In genomic region chr6:17675019-17675756, GRCm38 (mm10) we compare ENCODE assay signal across 8 mouse cellular contexts. TPM values are rescaled to one million over a fixed set of nuclear protein-coding genes. Genes with fewer than 3 reads are reported as not detected.
DNase-seq lines count a peak whose midpoint lies in the region; ATAC-seq and TF ChIP-seq lines count a peak whose summit lies in the region.

No protein-coding gene starts in this region.

- no peaks in the 10 kb centered on the region for H3K79me2 ChIP-seq in MEL (ENCODE audit: control insufficient read depth, insufficient read depth, low read length, poor library complexity)

- H3K4me1 ChIP-seq in MEL (ENCODE audit: control insufficient read depth in 1 of 2, insufficient read depth in 2 of 2, low read length in 2 of 2), result peaks cover 0 to 7% of the 10 kb centered on the region in 2 experiments; a peak in 3 of 4 replicates
- H3K4me1 ChIP-seq in liver, embryonic 15.5 days (replicated peaks), result peaks cover 10% of the 10 kb centered on the region
- no peaks in the 10 kb centered on the region for H3K4me1 ChIP-seq in neural tube, embryonic 11.5 days (ENCODE audit: control insufficient read depth, insufficient read depth, low read length)
- no peaks in the 10 kb centered on the region for H3K4me1 ChIP-seq in thymus, adult 2 months (replicated peaks; ENCODE audit: control insufficient read depth, insufficient read depth, low read length)

- DNase-seq in 416B (ENCODE audit: low read depth) (peak; percentile 89), MEL (ENCODE audit: low read depth, low spot score) (peak; percentile 93)
- DNase-seq in cerebellum, adult 9-10 months, result peak; percentile 65
- DNase-seq in frontal cortex, postnatal 36 days (ENCODE audit: low spot score in 2 of 2), result peak; percentile 35 to 41
- peak; percentile 88 for DNase-seq in induced T-regulatory cell, adult 2 months (ENCODE audit: low read depth)
- DNase-seq in neural tube, embryonic 11.5 days (ENCODE audit: low spot score), result peak; percentile 73
- peak; percentile 64 for DNase-seq in thymus, adult 2 months

- ATAC-seq in liver, embryonic 15.5 days (ENCODE audit: insufficient read depth), result peak; percentile 58; the same call in 1 of the 2 replicates
- ATAC-seq in neural tube, embryonic 11.5 days (ENCODE audit: insufficient read depth, low FRiP score, low TSS enrichment), result peak; percentile 39

- no peak overlapping the region for H3K4me2 ChIP-seq in liver, embryonic 15.5 days
- H3K4me2 ChIP-seq in neural tube, embryonic 11.5 days (ENCODE audit: low read depth), result no peak overlapping the region

- no peaks in the 10 kb centered on the region for H3K9me3 ChIP-seq in MEL (replicated peaks; ENCODE audit: insufficient read depth, low read length)
- no peaks in the 10 kb centered on the region for H3K9me3 ChIP-seq in liver, embryonic 15.5 days (replicated peaks)
- no peaks in the 10 kb centered on the region for H3K9me3 ChIP-seq in neural tube, embryonic 11.5 days (ENCODE audit: control insufficient read depth, low read length)

- TF ChIP-seq EP300 in MEL (IDR thresholded peaks at IDR 0.05; ENCODE audit: low read depth in 1 of 2, low read length in 2 of 2), result no peak

- H3K27me3 ChIP-seq in MEL (ENCODE audit: control insufficient read depth in 1 of 2, insufficient read depth in 2 of 2, low read length in 2 of 2), result no peaks in the 10 kb centered on the region
- H3K27me3 ChIP-seq in liver, embryonic 15.5 days, result no peaks in the 10 kb centered on the region
- H3K27me3 ChIP-seq in neural tube, embryonic 11.5 days (ENCODE audit: control insufficient read depth, insufficient read depth, low read length), result no peaks in the 10 kb centered on the region
- H3K27me3 ChIP-seq in thymus, adult 2 months (ENCODE audit: control insufficient read depth, insufficient read depth, low read length), result no peaks in the 10 kb centered on the region

- no peak for TF ChIP-seq POLR2A in MEL (IDR thresholded peaks at IDR 0.05; ENCODE audit: control insufficient read depth in 1 of 2, insufficient read depth in 1 of 2, low read depth in 1 of 2, low read length in 2 of 2, poor library complexity in 1 of 2)
- no peak for TF ChIP-seq POLR2A in thymus, adult 2 months (IDR thresholded peaks at IDR 0.05; ENCODE audit: control insufficient read depth, extremely low read depth, insufficient read depth, low read length, poor library complexity)

- H3K4me3 ChIP-seq in MEL (ENCODE audit: control insufficient read depth in 1 of 2, insufficient read depth in 1 of 2, low read depth in 2 of 2, low read length in 2 of 2), result no peak overlapping the region
- no peak overlapping the region for H3K4me3 ChIP-seq in liver, embryonic 15.5 days (replicated peaks)
- no peak overlapping the region for H3K4me3 ChIP-seq in neural tube, embryonic 11.5 days (ENCODE audit: low read depth, low read length)
- no peak overlapping the region for H3K4me3 ChIP-seq in thymus, adult 2 months (ENCODE audit: control insufficient read depth, insufficient read depth, low read length)

- TF ChIP-seq RAD21 in MEL (IDR thresholded peaks at IDR 0.05; ENCODE audit: low read depth, low read length), result peak; percentile 98

- TF ChIP-seq CTCF in MEL (IDR thresholded peaks at IDR 0.05 in 2 of 3, conservative IDR thresholded peaks at IDR 0.05 in 1 of 3; ENCODE audit: control insufficient read depth in 1 of 3, insufficient read depth in 1 of 3, low read depth in 2 of 3, low read length in 3 of 3, poor library complexity in 1 of 3, severe bottlenecking in 1 of 3), result peak; percentile 79 to 98 (median 83)
- TF ChIP-seq CTCF in thymus, adult 2 months (IDR thresholded peaks at IDR 0.05; ENCODE audit: borderline replicate concordance, control insufficient read depth, extremely low read depth, insufficient read depth, low read length, poor library complexity), result no peak

- no peak overlapping the region for H3K27ac ChIP-seq in MEL (ENCODE audit: control insufficient read depth, low read depth, low read length)
- no peak overlapping the region for H3K27ac ChIP-seq in liver, embryonic 15.5 days (replicated peaks)
- no peak overlapping the region for H3K27ac ChIP-seq in neural tube, embryonic 11.5 days (ENCODE audit: low read depth, low read length)
- H3K27ac ChIP-seq in thymus, adult 2 months (ENCODE audit: control insufficient read depth, insufficient read depth, low read length), result no peak overlapping the region

- H3K36me3 ChIP-seq in MEL (ENCODE audit: control insufficient read depth in 1 of 2, insufficient read depth in 2 of 2, low read length in 2 of 2), result peaks cover 0 to 3% of the 10 kb centered on the region in 2 experiments; a peak in 2 of 4 replicates
- no peaks in the 10 kb centered on the region for H3K36me3 ChIP-seq in liver, embryonic 15.5 days (replicated peaks)
- no peaks in the 10 kb centered on the region for H3K36me3 ChIP-seq in neural tube, embryonic 11.5 days (ENCODE audit: control insufficient read depth, insufficient read depth, low read length)
- H3K36me3 ChIP-seq in thymus, adult 2 months (ENCODE audit: control insufficient read depth, insufficient read depth, low read length), result no peaks in the 10 kb centered on the region; the same call in 1 of the 2 replicates

- 20% methylated on average over 12 of the region's 12 CpGs for WGBS in liver, embryonic 15.5 days (ENCODE audit: insufficient replicate concordance)
- WGBS in neural tube, embryonic 11.5 days, result 26% methylated on average over 11 of the region's 12 CpGs
- 32% methylated on average over 12 of the region's 12 CpGs for WGBS in thymus, adult 2 months

- no peak overlapping the region for H3K9ac ChIP-seq in MEL (ENCODE audit: control insufficient read depth, low read depth, low read length, poor library complexity, severe bottlenecking)
- H3K9ac ChIP-seq in liver, embryonic 15.5 days, result no peak overlapping the region
- no peak overlapping the region for H3K9ac ChIP-seq in neural tube, embryonic 11.5 days (ENCODE audit: low read length)

TF ChIP-seq in MEL, 35 proteins besides CTCF, POLR2A, EP300 and RAD21 (continues in another document):
- TF ChIP-seq USF2 (IDR thresholded peaks at IDR 0.05; ENCODE audit: borderline replicate concordance in 1 of 2, insufficient read depth in 1 of 2, low read depth in 1 of 2, low read length in 2 of 2) (no peak), NELFE (IDR thresholded peaks at IDR 0.05; ENCODE audit: low read depth, low read length) (no peak), GATA1 (IDR thresholded peaks at IDR 0.05; ENCODE audit: low read depth, low read length) (peak; percentile 44; the same call in 1 of the 2 replicates), HCFC1 (IDR thresholded peaks at IDR 0.05; ENCODE audit: low read depth, low read length) (no peak), SIN3A (IDR thresholded peaks at IDR 0.05; ENCODE audit: low read length) (peak; percentile 39; the same call in 1 of the 2 replicates), MAX (IDR thresholded peaks at IDR 0.05; ENCODE audit: low read length) (no peak), ZMIZ1 (IDR thresholded peaks at IDR 0.05; ENCODE audit: low read depth, low read length) (no peak), POLR2AphosphoS5 (IDR thresholded peaks at IDR 0.05; ENCODE audit: borderline replicate concordance, low read depth, low read length) (no peak), MYB (IDR thresholded peaks at IDR 0.05; ENCODE audit: low read depth, low read length) (no peak), KAT2A (conservative IDR thresholded peaks at IDR 0.05; ENCODE audit: low read depth, low read length) (no peak), MAFK (IDR thresholded peaks at IDR 0.05; ENCODE audit: borderline replicate concordance, low read depth, low read length) (no peak), ZKSCAN1 (IDR thresholded peaks at IDR 0.05; ENCODE audit: low read depth, low read length) (no peak), USF1 (IDR thresholded peaks at IDR 0.05; ENCODE audit: low read depth, low read length) (no peak), NRF1 (IDR thresholded peaks at IDR 0.05; ENCODE audit: insufficient read depth, low read depth, low read length, poor library complexity, severe bottlenecking) (peak; percentile 58), RCOR1 (IDR thresholded peaks at IDR 0.05; ENCODE audit: low read depth, low read length) (no peak), BHLHE40 (IDR thresholded peaks at IDR 0.05; ENCODE audit: borderline replicate concordance, low read depth, low read length) (no peak), TAL1 (IDR thresholded peaks at IDR 0.05; ENCODE audit: low read length) (no peak), MEF2A (IDR thresholded peaks at IDR 0.05; ENCODE audit: extremely low read depth, insufficient replicate concordance, low read depth, low read length, poor library complexity, severe bottlenecking) (no peak), ZNF384 (IDR thresholded peaks at IDR 0.05; ENCODE audit: low read depth, low read length) (no peak), ETS1 (IDR thresholded peaks at IDR 0.05; ENCODE audit: low read depth, low read length) (no peak), ELF1 (IDR thresholded peaks at IDR 0.05; ENCODE audit: low read depth, low read length) (peak; percentile 25; the same call in 1 of the 2 replicates), TBP (IDR thresholded peaks at IDR 0.05; ENCODE audit: low read depth, low read length) (no peak), UBTF (IDR thresholded peaks at IDR 0.05; ENCODE audit: borderline replicate concordance, insufficient read depth, low read depth, low read length) (no peak), CHD2 (IDR thresholded peaks at IDR 0.05; ENCODE audit: low read length) (no peak), E2F4 (IDR thresholded peaks at IDR 0.05; ENCODE audit: borderline replicate concordance, low read depth, low read length) (no peak), CHD1 (IDR thresholded peaks at IDR 0.05; ENCODE audit: low read depth, low read length) (no peak), ZC3H11A (IDR thresholded peaks at IDR 0.05; ENCODE audit: low read depth, low read length) (peak; percentile 99)

RNA-seq across cellular contexts. Expression of gene St7, which starts 17.5 kb away (rescaled TPM):
- 34.4 and 38.9 TPM in 2 replicates for total RNA-seq in MEL (2012; rRNA removed)
- 10 to 100 TPM in 1 of 2 experiments, not detected in 1; 48.5 TPM for polyA plus RNA-seq in MEL (2012; ENCODE audit: insufficient read depth in 1 of 2, insufficient read length in 2 of 2, low read depth in 1 of 2, low replicate concordance in 2 of 2, missing spikeins in 1 of 2)
- polyA plus RNA-seq in liver, embryonic 15.5 days (2015; fragmentation: Nextera tagmentation; extraction: Ambion mirVana), result 9.7 and 10.7 TPM in 2 replicates
- 41.8 and 42.3 TPM in 2 replicates for polyA plus RNA-seq in neural tube, embryonic 11.5 days (2014; fragmentation: Nextera tagmentation; extraction: Ambion mirVana)
- 8.6 and 9.7 TPM in 2 replicates for polyA plus RNA-seq in thymus, adult 2 months (2012; rRNA removed)

RNA-seq across cellular contexts. Expression of gene Capza2, which starts 39.2 kb away (rescaled TPM):
- 67.8 and 69.5 TPM in 2 replicates for total RNA-seq in MEL (2012; rRNA removed)
- polyA plus RNA-seq in MEL (2012; ENCODE audit: insufficient read depth in 1 of 2, insufficient read length in 2 of 2, low read depth in 1 of 2, low replicate concordance in 2 of 2, missing spikeins in 1 of 2), result 100 to 1,000 TPM in 1 of 2 experiments, 10 to 100 TPM in 1; 84.7 to 251 TPM
- polyA plus RNA-seq in liver, embryonic 15.5 days (2015; fragmentation: Nextera tagmentation; extraction: Ambion mirVana), result 81.8 and 89.8 TPM in 2 replicates
- polyA plus RNA-seq in neural tube, embryonic 11.5 days (2014; fragmentation: Nextera tagmentation; extraction: Ambion mirVana), result 259 and 269 TPM in 2 replicates
- 17.1 and 18.2 TPM in 2 replicates for polyA plus RNA-seq in thymus, adult 2 months (2012; rRNA removed)

Comparison
In these comparisons a context has a peak if more than half of its experiments do, and no peak if none do; other contexts are left out.
1. DNase-seq: peak in every context shown above with its lines; median percentile 93 in MEL; 89 in 416B; 88 in induced T-regulatory cell, adult 2 months; 73 in neural tube, embryonic 11.5 days; 65 in cerebellum, adult 9-10 months; 64 in thymus, adult 2 months; 38 in frontal cortex, postnatal 36 days.